Mouse (Mus musculus) gonadal fat pad, adult 2 months (tissue): ENCODE data around the gene Trim80. TPM values are rescaled to one million over a fixed set of nuclear protein-coding genes. Genes with fewer than 3 reads are reported as not detected.
"Not testable (repeated sequence)": the region's sequence is repeated elsewhere in the genome, so short reads cannot be mapped to it uniquely, and the experiment has no call there.

ENCODE experiments used
- DNase-seq: peaks from one replicate; pipeline ENCODE4 v3.0.0-alpha.2; 2012; ENCODE audit warnings: low read depth
- polyA plus RNA-seq: library from polyadenylated mRNA; depleted of rRNA; stranded (reverse); fragments of >200 nt; gene quantifications from 2 replicates; pipeline ENCODE4 v1.2.3, GENCODE M21; 2012; rRNA removed

The Trim80 gene
- polyA plus RNA-seq, 1 experiment, result 0.57 TPM

GRCm38 (mm10) chr11:115492387-115492786, 52.0 kb downstream of the Trim80 start:
- DNase-seq, result no peak

GRCm38 (mm10) chr11:115496559-115496958, 56.2 kb downstream of the Trim80 start:
- DNase-seq, result not testable (repeated sequence)

Other genes with a start within 250 kb of the Trim80 start
- 0.04 TPM in 1 of 2 replicates, not detected in the other for gene Grin2c, start 173.3 kb upstream of the Trim80 start, polyA plus RNA-seq
- 7.8 and 9.5 TPM in 2 replicates for gene Fdxr, start 163.5 kb upstream of the Trim80 start, polyA plus RNA-seq
- gene Fads6, start 142.9 kb upstream of the Trim80 start, polyA plus RNA-seq, result 3.8 and 4.8 TPM in 2 replicates
- 0.27 TPM in 1 of 2 replicates, not detected in the other for gene Otop2, start 133.4 kb upstream of the Trim80 start, polyA plus RNA-seq
- gene Ush1g, start 118.5 kb upstream of the Trim80 start, polyA plus RNA-seq, result not detected in 2 replicates
- gene Otop3, start 105.8 kb upstream of the Trim80 start, polyA plus RNA-seq, result not detected in 2 replicates
- gene Hid1, start 72.8 kb upstream of the Trim80 start, polyA plus RNA-seq, result 6.6 and 7.8 TPM in 2 replicates
- gene Cdr2l, start 58.6 kb upstream of the Trim80 start, polyA plus RNA-seq, result 7.2 and 8.2 TPM in 2 replicates
- 75.6 and 94.7 TPM in 2 replicates for gene Mrpl58, start 36.8 kb upstream of the Trim80 start, polyA plus RNA-seq
- gene Atp5h, start 20.6 kb upstream of the Trim80 start, polyA plus RNA-seq, result 159 and 175 TPM in 2 replicates
- gene Kctd2, start 20.4 kb upstream of the Trim80 start, polyA plus RNA-seq, result 29.1 and 31.3 TPM in 2 replicates
- gene Slc16a5, start 21.9 kb downstream of the Trim80 start, polyA plus RNA-seq, result 0.34 and 0.44 TPM in 2 replicates
- 6.7 and 8.9 TPM in 2 replicates for gene Armc7, start 35.1 kb downstream of the Trim80 start, polyA plus RNA-seq
- 47.8 and 48.5 TPM in 2 replicates for gene Nt5c, start 51.3 kb downstream of the Trim80 start, polyA plus RNA-seq
- gene Jpt1, start 73.8 kb downstream of the Trim80 start, polyA plus RNA-seq, result 91.5 and 128 TPM in 2 replicates
- gene Sumo2, start 95.7 kb downstream of the Trim80 start, polyA plus RNA-seq, result 75.3 and 82.7 TPM in 2 replicates
- 38.4 and 50.7 TPM in 2 replicates for gene Nup85, start 123.9 kb downstream of the Trim80 start, polyA plus RNA-seq
- 32.5 and 37.4 TPM in 2 replicates for gene Mrps7, start 163.4 kb downstream of the Trim80 start, polyA plus RNA-seq
- 14.5 and 19.5 TPM in 2 replicates for gene Gga3, start 163.5 kb downstream of the Trim80 start, polyA plus RNA-seq
- 114 and 132 TPM in 2 replicates for gene Mif4gd, start 172.4 kb downstream of the Trim80 start, polyA plus RNA-seq
- 76.9 and 146 TPM in 2 replicates for gene Slc25a19, start 187.8 kb downstream of the Trim80 start, polyA plus RNA-seq